21 mouse cellular contexts compared by ENCODE assay signal in the genomic region with DNA sequence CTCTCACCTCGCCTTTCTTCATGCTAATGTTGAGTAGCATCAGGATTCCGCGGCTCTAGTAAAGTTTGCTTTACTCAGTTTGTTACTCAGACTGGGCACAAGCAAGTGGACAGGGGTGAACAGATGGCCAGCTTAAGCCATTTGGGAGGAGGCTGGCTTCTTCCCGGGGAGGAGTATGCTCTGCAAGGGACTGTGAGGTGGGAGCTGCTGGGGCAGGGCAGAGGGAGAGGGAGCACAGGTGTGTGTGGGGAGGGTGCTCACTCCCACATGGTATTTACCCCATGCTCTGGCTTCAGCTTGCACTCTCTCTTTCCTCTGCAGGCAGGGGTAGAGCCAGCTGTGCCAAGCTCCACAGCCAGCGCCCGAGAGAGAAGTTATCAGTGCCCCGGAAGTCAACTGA. TPM values are rescaled to one million over a fixed set of nuclear protein-coding genes. Genes with fewer than 3 reads are reported as not detected.
DNase-seq lines count a peak whose midpoint lies in the region; ATAC-seq and TF ChIP-seq lines count a peak whose summit lies in the region.
"Had no signal": no experiment of that assay in that cellular context is flagged by ENCODE, and none has a peak within 500 bp of the region (broad histone marks: within the 10 kb centered on the region; RNA-seq: fewer than 3 reads in every experiment).

No protein-coding gene starts in this region.

- peak; percentile 46; the same call in 1 of the 2 replicates for ATAC-seq in cerebellum, adult (ENCODE audit: insufficient number of reproducible peaks, low FRiP score, low TSS enrichment)
- peak; percentile 67; the same call in 1 of the 2 replicates for ATAC-seq in kidney, embryonic 14.5 days (ENCODE audit: low FRiP score, low TSS enrichment)
- peak; percentile 8; the same call in 1 of the 2 replicates for ATAC-seq in neural tube, embryonic 11.5 days (ENCODE audit: insufficient read depth, low FRiP score, low TSS enrichment)
- ATAC-seq: forebrain, postnatal 0 days; intestine, postnatal 0 days had no signal

- no peaks in the 10 kb centered on the region for H3K36me3 ChIP-seq in kidney, embryonic 14.5 days (ENCODE audit: control insufficient read depth, insufficient read depth, low read length)
- no peaks in the 10 kb centered on the region for H3K36me3 ChIP-seq in kidney, adult 2 months (ENCODE audit: control insufficient read depth, insufficient read depth, low read length)
- no peaks in the 10 kb centered on the region for H3K36me3 ChIP-seq in neural tube, embryonic 11.5 days (ENCODE audit: control insufficient read depth, insufficient read depth, low read length)
- peaks cover 12% of the 10 kb centered on the region for H3K36me3 ChIP-seq in embryonic facial prominence, embryonic 10.5 days (replicated peaks)
- H3K36me3 ChIP-seq: hindbrain, embryonic 12.5 days; stomach, embryonic 15.5 days had no signal

- 0 out of 2 replicates have a peak overlapping the region, but pooled peaks have one; percentile 19 for H3K27ac ChIP-seq in kidney, embryonic 14.5 days (ENCODE audit: low read depth, low read length)
- H3K27ac ChIP-seq in kidney, adult 2 months (ENCODE audit: insufficient read depth, low read depth, low read length), result no peak overlapping the region
- no peak overlapping the region for H3K27ac ChIP-seq in neural tube, embryonic 11.5 days (ENCODE audit: low read depth, low read length)
- peak overlapping the region; percentile 76 for H3K27ac ChIP-seq in embryonic facial prominence, embryonic 10.5 days (replicated peaks)
- H3K27ac ChIP-seq: heart, adult 2 months; kidney, postnatal 0 days; stomach, embryonic 15.5 days had no signal

- no peak for TF ChIP-seq CTCF in kidney, adult 2 months (conservative IDR thresholded peaks at IDR 0.05; ENCODE audit: insufficient read depth, insufficient read length, low read depth, low read length)

- 47% methylated on average over 7 of the region's 7 CpGs for WGBS in kidney, embryonic 14.5 days
- WGBS in kidney, adult 2 months, result 63% methylated on average over 7 of the region's 7 CpGs
- WGBS in neural tube, embryonic 11.5 days, result 47% methylated on average over 7 of the region's 7 CpGs
- WGBS in embryonic facial prominence, embryonic 10.5 days, result 60% methylated on average over 7 of the region's 7 CpGs

- no peaks in the 10 kb centered on the region for H3K9me3 ChIP-seq in kidney, embryonic 14.5 days (ENCODE audit: control insufficient read depth, low read length)
- no peaks in the 10 kb centered on the region for H3K9me3 ChIP-seq in neural tube, embryonic 11.5 days (ENCODE audit: control insufficient read depth, low read length)
- H3K9me3 ChIP-seq in embryonic facial prominence, embryonic 10.5 days, result no peaks in the 10 kb centered on the region
- H3K9me3 ChIP-seq: hindbrain, embryonic 12.5 days; stomach, embryonic 15.5 days had no signal

- no peaks in the 10 kb centered on the region for H3K27me3 ChIP-seq in kidney, embryonic 14.5 days (ENCODE audit: control insufficient read depth, insufficient read depth, low read length)
- H3K27me3 ChIP-seq in kidney, adult 2 months (replicated peaks; ENCODE audit: control insufficient read depth, insufficient read depth, low read length), result no peaks in the 10 kb centered on the region
- no peaks in the 10 kb centered on the region for H3K27me3 ChIP-seq in neural tube, embryonic 11.5 days (ENCODE audit: control insufficient read depth, insufficient read depth, low read length)
- H3K27me3 ChIP-seq in embryonic facial prominence, embryonic 10.5 days (replicated peaks; ENCODE audit: low read depth, poor library complexity, severe bottlenecking), result peaks cover 15% of the 10 kb centered on the region; the same call in 1 of the 2 replicates
- H3K27me3 ChIP-seq: hindbrain, embryonic 12.5 days; stomach, embryonic 15.5 days had no signal

- no peak overlapping the region for H3K4me2 ChIP-seq in kidney, embryonic 14.5 days (replicated peaks; ENCODE audit: low read depth, low read length)
- no peak overlapping the region for H3K4me2 ChIP-seq in neural tube, embryonic 11.5 days (ENCODE audit: low read depth)
- H3K4me2 ChIP-seq: hindbrain, embryonic 12.5 days; stomach, embryonic 15.5 days had no signal

- H3K4me1 ChIP-seq in kidney, embryonic 14.5 days (ENCODE audit: control insufficient read depth, insufficient read depth, low read length), result peaks cover 28% of the 10 kb centered on the region
- H3K4me1 ChIP-seq in kidney, adult 2 months (ENCODE audit: control insufficient read depth, insufficient read depth, low read length), result no peaks in the 10 kb centered on the region
- H3K4me1 ChIP-seq in neural tube, embryonic 11.5 days (ENCODE audit: control insufficient read depth, insufficient read depth, low read length), result peaks cover 45% of the 10 kb centered on the region
- H3K4me1 ChIP-seq in embryonic facial prominence, embryonic 10.5 days, result peaks cover 83% of the 10 kb centered on the region

- DNase-seq in cerebellum, adult 11-12 months, result no peak
- no peak for DNase-seq in kidney, adult 2 months
- no peak for DNase-seq in neural tube, embryonic 11.5 days (ENCODE audit: low spot score)
- DNase-seq in neural tube, embryonic 10.5 days (ENCODE audit: extremely low spot score, low spot score), result no peak
- DNase-seq in embryonic facial prominence, embryonic 10.5 days (ENCODE audit: low spot score), result no peak
- no peak for DNase-seq in layer of hippocampus, adult 9-11 months
- DNase-seq: adrenal gland, postnatal 14 days; cerebellum, adult 9-10 months; forebrain, postnatal 0 days; gastrocnemius, postnatal 14 days; heart, adult 2 months; heart, postnatal 10 days; lung, postnatal 14 days; right cerebral cortex, adult 18-20 months; right cerebral cortex, postnatal 4 days had no signal

- H3K9ac ChIP-seq in kidney, embryonic 14.5 days (ENCODE audit: low read depth, low read length), result no peak overlapping the region
- no peak overlapping the region for H3K9ac ChIP-seq in neural tube, embryonic 11.5 days (ENCODE audit: low read length)
- H3K9ac ChIP-seq: forebrain, postnatal 0 days; hindbrain, embryonic 12.5 days; stomach, embryonic 15.5 days had no signal

- H3K4me3 ChIP-seq in kidney, embryonic 14.5 days (ENCODE audit: low read length), result no peak overlapping the region
- H3K4me3 ChIP-seq in kidney, adult 2 months (ENCODE audit: insufficient read depth, low read depth, low read length), result no peak overlapping the region
- H3K4me3 ChIP-seq in neural tube, embryonic 11.5 days (ENCODE audit: low read depth, low read length), result no peak overlapping the region
- no peak overlapping the region for H3K4me3 ChIP-seq in embryonic facial prominence, embryonic 10.5 days
- H3K4me3 ChIP-seq: heart, adult 2 months; hindbrain, embryonic 12.5 days; stomach, embryonic 15.5 days had no signal

- no peak for TF ChIP-seq POLR2A in kidney, adult 2 months (IDR thresholded peaks at IDR 0.05; ENCODE audit: low read depth, low read length)

RNA-seq across cellular contexts. Expression of gene St6gal1, which starts 32.1 kb away (rescaled TPM):
- 32.5 and 36.7 TPM in 2 replicates for polyA plus RNA-seq in kidney, embryonic 14.5 days (2014; fragmentation: Nextera tagmentation; extraction: Ambion mirVana)
- 9.1 and 10.1 TPM in 2 replicates for polyA plus RNA-seq in kidney, adult 2 months (2012; rRNA removed)
- polyA plus RNA-seq in neural tube, embryonic 11.5 days (2014; fragmentation: Nextera tagmentation; extraction: Ambion mirVana), result 36.3 and 39.7 TPM in 2 replicates
- polyA plus RNA-seq in embryonic facial prominence, embryonic 10.5 days (2016; fragmentation: Nextera tagmentation; extraction: Ambion mirVana), result 27.3 and 28.9 TPM in 2 replicates

Comparison
In these comparisons a context has a peak if more than half of its experiments do, and no peak if none do; other contexts are left out.
1. H3K27ac ChIP-seq: peak in kidney, embryonic 14.5 days (single experiment) and embryonic facial prominence, embryonic 10.5 days (single experiment); none in kidney, adult 2 months (single experiment) and neural tube, embryonic 11.5 days (single experiment).
2. ATAC-seq: peak in every context shown above with its lines; median percentile 67 in kidney, embryonic 14.5 days; 46 in cerebellum, adult; 8 in neural tube, embryonic 11.5 days.